Mouse (Mus musculus): ENCODE measurements around the gene Cdh9.

DNA sequence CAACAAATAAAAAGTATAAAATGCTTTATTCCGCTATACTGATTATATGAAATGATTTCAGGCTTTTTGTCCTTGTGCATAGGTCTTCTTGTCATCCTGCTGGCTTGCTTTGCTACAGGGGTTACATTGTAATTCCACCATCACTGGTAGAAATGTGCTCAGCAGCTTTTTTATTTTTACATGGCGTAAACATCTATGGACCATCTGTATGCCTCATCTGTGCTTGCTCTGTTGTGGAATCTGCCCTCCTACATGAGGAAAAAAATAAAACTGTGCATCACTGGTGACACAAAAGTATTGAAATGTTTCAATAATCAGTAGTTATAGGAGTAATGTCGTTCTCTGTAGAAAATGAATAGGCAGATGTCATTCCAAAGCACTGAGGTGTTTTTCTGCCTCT lies 64.3 kb downstream of the Cdh9 start:
- TF ChIP-seq CTCF (conservative IDR thresholded peaks at IDR 0.05; ENCODE audit: low read length) = no peak
- no peak for TF ChIP-seq NANOG (IDR thresholded peaks at IDR 0.05; ENCODE audit: borderline replicate concordance, low read length)
- TF ChIP-seq POU5F1 (IDR thresholded peaks at IDR 0.05; ENCODE audit: borderline replicate concordance, low read length) = no peak

All from E14TG2a.4 (cell line).